Mouse (Mus musculus) spleen, embryonic (tissue): Measurements from ENCODE around the gene Myo1b.

Source experiments
- CTCF ChIA-PET: fragments of 350-600 bp; sonication (Branson Sonifier 250); formaldehyde crosslinking; loops from one replicate; lab custom pipeline; 2022; lab: Charles Lee

Myo1b gene

GRCm38 (mm10) chr1:51798011-51798471, 117.8 kb downstream of the Myo1b start:
- CTCF ChIA-PET: no interaction called here

- CTCF ChIA-PET: no interaction called here
Observed at GRCm38 (mm10) chr1:51795586-51796309, 120.1 kb downstream of the Myo1b start.

- CTCF ChIA-PET: no interaction called here
Observed at GRCm38 (mm10) chr1:51789269-51789668, 126.6 kb downstream of the Myo1b start.

DNA sequence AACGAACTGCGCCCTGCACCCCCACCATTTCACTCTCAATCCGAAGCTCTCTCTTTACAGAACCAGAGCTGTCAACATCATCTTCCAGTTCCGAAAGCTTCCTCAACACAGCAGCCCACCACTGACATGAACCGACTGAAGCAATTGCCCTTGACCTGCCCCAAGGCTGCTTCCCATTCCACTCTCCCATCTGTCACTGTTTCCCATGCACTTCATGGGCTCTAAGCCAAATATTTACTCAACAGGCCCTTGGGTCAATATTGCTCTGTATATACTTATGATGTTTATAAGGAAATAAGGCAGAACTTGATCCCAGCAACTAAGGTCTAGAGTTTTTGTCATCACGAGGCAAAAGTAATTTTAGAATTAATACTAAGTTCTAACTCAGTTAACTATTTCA, 133.8 kb downstream of the Myo1b start:
- CTCF ChIA-PET: no interaction called here

GRCm38 (mm10) chr1:51780357-51780756, 135.5 kb downstream of the Myo1b start:
- CTCF ChIA-PET: no interaction called here

GRCm38 (mm10) chr1:51778241-51778640, 137.6 kb downstream of the Myo1b start:
- CTCF ChIA-PET: no interaction called here

DNA sequence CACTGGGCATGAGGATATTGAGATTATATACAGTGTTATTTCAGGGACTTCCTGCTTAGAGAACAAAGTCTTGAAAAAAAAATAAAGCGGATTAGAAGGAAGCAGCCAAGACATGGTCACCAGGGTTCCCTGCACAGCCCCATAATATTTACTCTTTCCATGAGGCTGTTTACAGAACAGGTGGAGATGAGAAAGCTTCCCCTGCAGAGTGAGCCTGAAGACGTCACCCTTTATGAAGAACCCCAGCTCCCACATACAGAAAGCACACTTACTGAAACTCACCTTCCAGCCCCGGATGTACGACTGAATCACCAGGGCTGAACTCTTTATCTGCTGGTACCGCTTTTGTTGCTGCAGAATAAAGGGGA, 145.4 kb downstream of the Myo1b start:
- CTCF ChIA-PET: no interaction called here

DNA sequence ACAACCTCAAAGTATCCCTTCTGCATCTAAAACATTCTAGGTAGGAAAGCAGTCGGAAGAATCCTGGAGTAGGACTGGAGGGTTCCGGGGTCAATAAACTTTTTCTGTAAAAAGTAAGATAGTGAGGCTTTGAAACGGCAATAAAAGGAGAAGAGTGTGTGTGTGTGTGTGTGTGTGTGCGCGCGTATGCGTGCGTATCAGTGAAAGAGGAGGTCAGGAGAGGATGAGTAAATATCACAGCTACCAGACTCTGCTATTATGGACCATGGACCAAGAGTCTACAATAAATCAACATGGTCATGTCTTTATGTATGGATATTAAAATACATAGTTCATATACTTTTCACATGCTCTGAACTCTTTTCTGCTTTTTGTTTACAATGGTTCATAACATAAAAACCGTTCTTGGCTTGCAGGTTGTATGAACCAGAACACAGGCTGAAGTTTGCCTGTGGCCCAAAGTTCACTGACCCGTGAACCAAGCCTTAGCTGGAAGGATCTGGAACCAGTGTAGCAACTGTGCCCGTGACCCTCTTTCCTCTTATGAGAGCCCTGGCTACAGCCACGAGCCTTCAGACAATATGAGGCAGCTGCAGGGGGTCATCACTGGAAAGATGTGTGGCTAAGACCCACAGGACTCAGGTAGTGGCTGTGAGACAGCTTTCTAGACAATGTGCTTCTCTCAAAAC, 145.9 kb downstream of the Myo1b start:
- CTCF ChIA-PET: no interaction called here

DNA sequence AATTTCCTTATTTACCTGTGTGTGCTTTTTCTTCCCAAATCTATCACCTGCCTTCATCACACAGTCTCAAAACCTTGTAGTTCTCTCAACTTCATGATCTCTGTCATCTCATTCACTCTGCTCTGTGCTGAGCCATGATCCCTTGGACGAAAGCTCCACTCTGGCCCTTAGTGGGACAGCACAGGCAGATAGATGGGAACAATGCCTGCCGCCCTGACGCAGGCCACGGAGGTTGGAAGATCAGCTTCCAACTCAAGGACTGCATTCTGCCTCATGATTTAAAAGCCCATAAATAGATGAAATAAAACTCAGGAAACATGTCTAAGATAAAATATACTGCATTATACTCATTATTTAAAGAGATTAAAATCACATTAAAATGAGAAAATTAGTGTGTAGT, 149.6 kb downstream of the Myo1b start:
- CTCF ChIA-PET: no interaction called here

GRCm38 (mm10) chr1:51765156-51765555, 150.7 kb downstream of the Myo1b start:
- CTCF ChIA-PET: no interaction called here

GRCm38 (mm10) chr1:51759657-51760056, 156.2 kb downstream of the Myo1b start:
- CTCF ChIA-PET: interaction anchor here (0.5 kb wide), 1 partner anchor 348 kb away, joined by 3 read pairs; no protein-coding TSS in a partner anchor

- CTCF ChIA-PET: interaction anchor here (0.6 kb wide), 1 partner anchor 203 kb away, joined by 4 read pairs; no protein-coding TSS in a partner anchor
Observed at GRCm38 (mm10) chr1:51758326-51759109, 157.4 kb downstream of the Myo1b start.

DNA sequence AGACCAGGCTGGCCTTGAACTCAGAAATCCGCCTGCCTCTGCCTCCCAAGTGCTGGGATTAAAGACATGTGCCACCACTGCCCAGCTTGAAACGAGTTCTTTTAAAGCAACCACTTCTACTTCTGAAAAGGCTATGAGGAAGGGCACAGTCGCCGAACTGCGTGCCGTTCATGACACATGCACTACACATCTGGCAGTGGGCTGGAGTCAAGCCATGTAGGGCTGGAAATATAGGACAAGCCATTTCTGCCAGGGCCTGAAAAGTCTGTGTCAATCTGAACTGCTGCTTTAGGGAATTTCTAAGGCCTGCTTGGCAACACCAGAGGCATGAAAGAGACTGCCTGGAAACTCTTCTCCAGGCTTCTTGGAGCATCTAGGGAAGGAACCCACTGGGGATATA, 162.2 kb downstream of the Myo1b start:
- CTCF ChIA-PET: no interaction called here

GRCm38 (mm10) chr1:51751006-51751405, 164.9 kb downstream of the Myo1b start:
- CTCF ChIA-PET: interaction anchor here (0.6 kb wide), 1 partner anchor 59 kb away, joined by 3 read pairs; no protein-coding TSS in a partner anchor

DNA sequence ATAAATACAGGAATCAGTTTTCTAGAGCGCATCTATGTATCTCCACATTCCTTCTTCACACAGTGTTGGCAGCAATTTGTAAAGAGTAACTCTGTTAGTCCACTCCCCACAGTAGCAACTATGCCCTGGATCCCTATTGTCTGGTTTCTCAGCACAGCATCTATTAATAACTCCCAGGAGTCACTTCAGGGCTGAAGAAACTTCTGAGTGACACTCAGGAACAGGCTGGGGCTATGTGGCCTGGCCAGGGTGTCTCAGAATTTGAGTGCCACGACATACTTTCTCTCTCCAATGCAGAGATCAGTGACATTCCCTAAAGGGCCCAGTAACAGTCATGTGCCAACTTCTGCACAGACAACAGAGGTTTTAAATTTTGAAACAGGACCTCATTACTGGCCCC, 167.6 kb downstream of the Myo1b start:
- CTCF ChIA-PET: no interaction called here

GRCm38 (mm10) chr1:51747494-51747893, 168.4 kb downstream of the Myo1b start:
- CTCF ChIA-PET: interaction anchor here (0.7 kb wide), 1 partner anchor 77 kb away, joined by 3 read pairs; no protein-coding TSS in a partner anchor

- CTCF ChIA-PET: no interaction called here
Observed at GRCm38 (mm10) chr1:51746711-51747240, 169.1 kb downstream of the Myo1b start.

- CTCF ChIA-PET: no interaction called here
Observed at GRCm38 (mm10) chr1:51743756-51744425, 172.0 kb downstream of the Myo1b start.

DNA sequence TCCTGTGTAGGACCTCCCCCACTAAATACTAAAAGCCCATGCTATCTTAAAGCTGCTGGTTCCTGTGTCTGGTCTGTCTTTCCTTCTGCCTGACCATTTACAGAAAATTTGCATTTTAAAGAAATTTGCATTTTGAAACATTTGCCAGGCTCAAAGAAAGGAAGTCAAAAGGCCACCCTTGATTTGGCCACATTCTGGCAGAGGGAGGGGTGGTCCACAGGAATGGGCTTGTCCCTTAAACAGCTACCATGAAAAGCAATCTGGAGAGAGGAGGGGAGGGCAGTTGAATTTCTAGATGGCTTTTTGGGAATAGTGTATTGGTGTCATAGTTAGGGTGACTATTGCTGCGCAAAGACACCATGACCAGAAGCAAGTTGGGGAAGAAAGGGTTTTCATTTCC, 173.3 kb downstream of the Myo1b start:
- CTCF ChIA-PET: no interaction called here

GRCm38 (mm10) chr1:51740626-51741231, 175.1 kb downstream of the Myo1b start:
- CTCF ChIA-PET: no interaction called here
